Mouse (Mus musculus) small intestine, adult 2 months (tissue): ENCODE measurements around the gene Ap5s1. TPM values are rescaled to one million over a fixed set of nuclear protein-coding genes. Genes with fewer than 3 reads are reported as not detected.

Experiments
- H3K27ac ChIP-seq: fragments of 200-500 bp; 2 replicates; pipeline ENCODE4 v1.5.1; 2012; ENCODE audit warnings: low read depth, low read length, control low read depth, inconsistent platforms; ENCODE audit not compliant: insufficient read depth
- H3K27me3 ChIP-seq: fragments of 200-500 bp; 2 replicates; pipeline ENCODE4 v1.6.1; 2012; ENCODE audit warnings: mild to moderate bottlenecking, moderate library complexity, low read length, inconsistent platforms; ENCODE audit not compliant: control insufficient read depth, insufficient read depth
- H3K36me3 ChIP-seq: fragments of 200-500 bp; 2 replicates; pipeline ENCODE4 v1.6.1; 2012; ENCODE audit warnings: mild to moderate bottlenecking, low read length, control low read depth, inconsistent platforms; ENCODE audit not compliant: control insufficient read depth, insufficient read depth
- H3K4me1 ChIP-seq: fragments of 200-500 bp; 2 replicates; pipeline ENCODE4 v1.6.1; 2012; ENCODE audit warnings: low read length, inconsistent platforms, mixed read lengths; ENCODE audit not compliant: control insufficient read depth, insufficient read depth, insufficient read length
- H3K4me3 ChIP-seq: fragments of 200-500 bp; 2 replicates; pipeline ENCODE4 v1.5.1; 2012; ENCODE audit warnings: low read depth, mild to moderate bottlenecking, control low read depth, inconsistent platforms, low read length, moderate library complexity
- CTCF ChIP-seq: fragments of 200-500 bp; IDR thresholded peaks from 2 replicates; pipeline ENCODE4 v1.5.1; 2012; ENCODE audit warnings: low read depth, mild to moderate bottlenecking, control low read depth, inconsistent platforms, low read length, moderate library complexity, mixed read lengths; ENCODE audit not compliant: insufficient replicate concordance, insufficient read length; ENCODE audit errors: extremely low read depth
- POLR2A ChIP-seq: fragments of 200-500 bp; IDR thresholded peaks from 2 replicates; pipeline ENCODE4 v1.6.1; 2012; ENCODE audit warnings: low read depth, mild to moderate bottlenecking, control low read depth, inconsistent platforms, low read length, moderate library complexity
- WGBS: fragments of 180-500 bp; shearing (Covaris S2); methylation state at CpG from one replicate; pipeline ENCODE4 v1.1.7; 2018; 5-methylcytosine and 5-hydroxymethylcytosine counted together
- polyA plus RNA-seq: library from polyadenylated mRNA; depleted of rRNA; stranded (reverse); fragments of >200 nt; gene quantifications from 2 replicates; pipeline ENCODE4 v1.2.3, GENCODE M21; 2012

Ap5s1 gene
- polyA plus RNA-seq, 1 experiment, result 90.0 TPM

DNA sequence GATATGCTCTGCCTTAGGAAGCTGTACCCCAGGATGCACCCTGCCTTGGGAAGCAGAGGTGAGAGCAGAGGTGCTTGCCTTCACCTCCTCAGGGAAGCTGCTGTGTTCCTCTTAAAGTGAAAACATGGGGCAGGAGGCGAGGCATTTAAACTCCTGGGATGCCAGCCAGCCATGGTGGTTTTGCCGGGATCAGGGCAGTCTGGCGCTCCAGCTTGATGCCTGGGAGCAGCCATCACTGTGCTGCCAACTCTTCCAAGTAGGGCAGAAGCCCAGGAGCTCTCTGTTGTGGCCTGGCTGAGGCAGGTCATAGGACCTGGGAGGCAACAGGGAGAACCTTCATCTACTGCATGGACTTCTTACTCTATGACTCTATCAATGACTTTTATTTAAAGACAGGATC, 5.6 kb upstream of the Ap5s1 start:
- Histone ChIP-seq H3K27ac (no peak overlapping the region), H3K4me3 (no peak overlapping the region), H3K36me3 (peaks cover 3% of the 10 kb centered on the region), H3K4me1 (peaks cover 17% of the 10 kb centered on the region; the same call in 1 of the 2 replicates), H3K27me3 (no peaks in the 10 kb centered on the region)
- WGBS, result 70% methylated on average over 3 of the region's 3 CpGs
- TF ChIP-seq CTCF, result no peak
- TF ChIP-seq POLR2A, result no peak

- Histone ChIP-seq H3K36me3 (no peaks in the 10 kb centered on the region; the same call in 1 of the 2 replicates), H3K27me3 (no peaks in the 10 kb centered on the region), H3K4me3 (no peak overlapping the region), H3K27ac (peak overlapping the region; percentile 86), H3K4me1 (peaks cover 23% of the 10 kb centered on the region)
- no peak for TF ChIP-seq CTCF
- TF ChIP-seq POLR2A, result no peak
- WGBS, result 40% methylated on average over 6 of the region's 6 CpGs
Observed at GRCm38 (mm10) chr2:131203816-131204409, 3.0 kb upstream of the Ap5s1 start.

GRCm38 (mm10) chr2:131204410-131204981, 2.4 kb upstream of the Ap5s1 start:
- WGBS, result 2% methylated on average over 7 of the region's 7 CpGs
- Histone ChIP-seq H3K27ac (peak overlapping the region; percentile 86), H3K4me1 (peaks cover 28% of the 10 kb centered on the region), H3K4me3 (peak overlapping the region; percentile 11; the same call in 1 of the 2 replicates), H3K27me3 (no peaks in the 10 kb centered on the region), H3K36me3 (no peaks in the 10 kb centered on the region; the same call in 1 of the 2 replicates)
- no peak for TF ChIP-seq CTCF
- TF ChIP-seq POLR2A, result peak; percentile 29; the same call in 1 of the 2 replicates

DNA sequence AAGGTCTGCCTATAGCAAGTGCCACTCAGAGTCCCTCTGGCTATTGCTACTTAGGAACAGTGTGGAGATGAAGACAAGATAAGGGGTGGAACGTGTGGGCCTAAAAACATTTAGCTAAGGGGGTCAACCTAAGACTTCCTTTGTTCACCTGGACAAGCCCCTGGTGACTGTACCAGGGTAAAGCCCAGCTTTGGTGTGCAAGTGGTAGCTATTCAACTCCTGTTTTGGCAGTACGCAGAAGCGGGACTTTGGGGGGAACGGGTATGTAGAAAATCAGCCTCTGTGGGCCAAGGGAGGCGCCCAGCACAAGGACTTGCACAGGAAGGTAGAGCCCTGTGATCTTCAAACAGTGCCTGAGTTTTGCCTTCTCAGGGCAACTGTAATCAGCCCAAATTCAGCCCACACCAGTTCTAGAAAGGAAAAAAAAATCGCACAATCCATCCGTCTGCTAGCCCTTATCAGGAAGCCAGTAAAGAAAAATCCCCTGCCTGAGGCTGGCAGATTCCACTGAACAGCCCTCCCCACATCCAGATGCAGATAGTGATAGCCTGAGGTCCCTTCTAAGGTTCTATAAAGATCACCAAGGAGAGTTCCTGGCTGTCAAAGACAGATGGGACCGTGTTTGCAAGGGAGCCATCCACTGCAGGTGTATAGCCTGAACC, 1.2 kb upstream of the Ap5s1 start:
- 67% methylated on average over 8 of the region's 8 CpGs for WGBS
- no peak overlapping the region for H3K27ac ChIP-seq
- H3K4me3 ChIP-seq, result no peak overlapping the region
- no peaks in the 10 kb centered on the region for H3K36me3 ChIP-seq
- TF ChIP-seq POLR2A, result no peak
- H3K4me1 ChIP-seq, result peaks cover 32% of the 10 kb centered on the region
- H3K27me3 ChIP-seq, result no peaks in the 10 kb centered on the region

- TF ChIP-seq POLR2A (no peak), CTCF (no peak)
- Histone ChIP-seq H3K27ac (no peak overlapping the region), H3K4me3 (no peak overlapping the region), H3K27me3 (no peaks in the 10 kb centered on the region), H3K36me3 (peaks cover 8% of the 10 kb centered on the region; the same call in 1 of the 2 replicates), H3K4me1 (peaks cover 43% of the 10 kb centered on the region)
- 86% methylated on average over 2 of the region's 2 CpGs for WGBS
Observed at GRCm38 (mm10) chr2:131208356-131208755, 1.5 kb downstream of the Ap5s1 start.

GRCm38 (mm10) chr2:131209125-131209795, 2.4 kb downstream of the Ap5s1 start:
- peaks cover 10% of the 10 kb centered on the region; the same call in 1 of the 2 replicates for H3K36me3 ChIP-seq
- H3K27ac ChIP-seq, result peak overlapping the region; percentile 95
- no peak overlapping the region for H3K4me3 ChIP-seq
- peaks cover 45% of the 10 kb centered on the region for H3K4me1 ChIP-seq
- TF ChIP-seq CTCF (no peak), POLR2A (0 out of 2 replicates have a peak, but pooled peaks have one; percentile 5)
- H3K27me3 ChIP-seq, result no peaks in the 10 kb centered on the region
- 59% methylated on average over 4 of the region's 4 CpGs for WGBS
